Mouse (Mus musculus) right cerebral cortex, adult 2 months (tissue): ENCODE measurements at regions not wholly inside any gene's neighbourhood (a gene's known extent, or its start where the extent isn't known, plus 50 kb on each side); places are given as distances from the start of the nearest gene placed in this dataset.

Experiments
- DNase-seq, 2 experiments: peaks; one replicate each; pipeline ENCODE4 v3.0.0; 2021 to 2022; ENCODE audit warnings: low spot score in 2 of 2

DNA sequence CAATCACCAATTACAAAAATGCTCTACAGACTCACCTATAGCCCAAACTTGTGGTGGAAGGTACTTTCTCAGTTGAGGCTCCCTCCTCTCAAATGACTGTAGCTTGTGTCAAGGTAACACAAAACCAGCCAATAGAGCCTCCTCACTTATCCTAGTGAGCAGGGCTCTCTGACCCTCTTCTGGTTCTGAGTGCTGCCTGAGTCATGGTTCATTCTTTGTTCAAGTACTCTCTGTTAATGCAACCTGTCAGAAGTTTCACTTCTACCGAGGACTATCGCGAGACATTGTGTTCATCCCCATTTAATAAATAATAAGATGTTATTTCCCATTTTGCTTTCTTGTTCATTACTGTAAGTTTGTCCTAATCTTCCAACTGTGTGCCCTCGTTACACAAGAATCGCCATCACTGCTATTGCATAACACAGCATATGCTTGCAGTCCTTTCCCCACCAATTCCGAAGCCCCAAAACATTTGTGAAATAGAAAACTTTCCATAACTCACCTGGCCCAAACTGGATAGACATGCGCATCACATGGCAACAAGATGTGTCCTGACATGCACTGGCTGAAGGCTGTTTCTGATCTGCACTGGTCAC lies 59.6 kb upstream of the Nabp1 start:
- DNase-seq: no peak

GRCm38 (mm10) chr1:51536076-51536475 lies 57.9 kb upstream of the Nabp1 start:
- DNase-seq: no peak

- no peak for DNase-seq
These were observed 57.2 kb upstream of the Nabp1 start for GRCm38 (mm10) chr1:51535414-51535813.

- no peak for DNase-seq
These were observed 53.1 kb upstream of the Nabp1 start for GRCm38 (mm10) chr1:51531360-51531759.

GRCm38 (mm10) chr1:51530191-51530926 lies 52.1 kb upstream of the Nabp1 start:
- DNase-seq: no peak

- DNase-seq: no peak
These were observed 51.4 kb upstream of the Nabp1 start for GRCm38 (mm10) chr1:51529653-51530052.

DNA sequence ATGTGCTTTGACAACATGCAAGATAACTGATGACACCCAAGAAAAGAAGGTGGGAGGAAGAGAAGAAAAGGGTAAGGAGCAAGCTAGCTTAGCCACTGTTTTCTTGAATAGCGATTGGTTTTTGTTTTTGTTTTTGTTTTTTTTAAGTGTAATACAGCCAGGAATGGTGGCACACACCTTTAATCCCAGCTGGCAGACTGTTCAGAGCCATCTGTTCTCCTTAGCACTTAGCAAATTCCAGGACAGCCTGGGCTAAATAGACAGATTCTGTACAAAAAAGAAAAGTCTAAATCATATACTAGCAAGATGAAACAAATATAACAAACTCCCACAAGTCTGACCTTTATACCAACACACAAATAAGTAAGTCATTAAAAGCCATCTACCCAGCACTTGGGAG lies 50.4 kb upstream of the Nabp1 start:
- DNase-seq: no peak
